Mouse (Mus musculus): ENCODE results near the gene Cat.

The Cat gene

DNA sequence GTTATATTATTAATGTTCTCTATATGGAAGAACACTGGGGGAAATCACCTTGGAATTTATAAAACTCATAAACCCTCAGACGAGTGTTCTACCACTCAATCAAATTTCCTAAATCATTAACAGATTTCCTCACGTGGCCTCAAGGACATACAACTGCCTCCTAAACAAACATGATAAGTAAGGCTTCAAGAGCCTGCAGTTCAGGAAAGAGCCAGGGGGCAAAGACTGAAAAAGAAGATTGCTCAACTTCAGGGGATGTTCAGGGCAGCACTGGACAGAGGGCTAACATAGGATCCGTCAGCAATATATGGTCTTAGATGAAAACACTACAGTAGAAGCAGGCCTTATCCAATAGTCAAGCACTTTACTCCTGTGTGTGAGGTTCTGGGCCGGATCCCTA is 7.5 kb downstream of the Cat start:
- DNase-seq (ENCODE audit: low spot score), result no peak

DNA sequence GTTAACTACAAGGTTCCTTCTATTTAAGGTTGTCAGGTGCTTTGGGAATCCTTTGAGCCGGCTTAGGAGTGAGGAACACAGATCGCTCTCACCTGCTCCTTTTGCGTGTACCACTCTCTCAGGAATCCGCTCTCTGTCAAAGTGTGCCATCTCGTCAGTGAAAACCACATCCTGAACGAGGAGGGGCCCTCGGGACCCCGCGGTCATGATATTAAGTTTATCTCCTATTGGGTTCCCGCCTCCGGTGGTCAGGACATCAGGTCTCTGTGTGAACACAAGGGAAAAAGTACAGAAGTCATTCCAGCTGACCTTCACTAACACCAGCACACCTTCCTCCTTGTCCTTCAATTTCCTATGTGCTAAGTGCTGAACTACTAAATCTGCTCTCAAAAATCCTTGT is 8.3 kb downstream of the Cat start:
- DNase-seq (ENCODE audit: low spot score), result no peak

DNA sequence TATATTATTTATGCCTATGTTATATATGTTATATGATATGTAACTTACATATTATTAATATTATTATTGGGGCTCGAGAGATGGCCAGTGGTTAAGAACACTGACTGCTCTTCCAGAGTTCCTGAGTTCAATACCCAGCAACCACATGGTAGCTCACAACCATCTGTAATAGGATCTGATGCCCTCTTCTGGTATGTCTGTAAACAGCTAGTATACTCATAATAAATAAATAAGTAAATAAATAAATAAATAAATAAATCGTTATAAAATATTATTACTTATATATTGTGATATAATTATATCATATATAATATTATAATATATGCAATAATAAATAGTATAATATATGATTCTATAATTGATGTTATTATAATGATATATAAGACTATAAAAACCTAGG is 8.8 kb downstream of the Cat start:
- DNase-seq (ENCODE audit: low spot score), result no peak

DNA sequence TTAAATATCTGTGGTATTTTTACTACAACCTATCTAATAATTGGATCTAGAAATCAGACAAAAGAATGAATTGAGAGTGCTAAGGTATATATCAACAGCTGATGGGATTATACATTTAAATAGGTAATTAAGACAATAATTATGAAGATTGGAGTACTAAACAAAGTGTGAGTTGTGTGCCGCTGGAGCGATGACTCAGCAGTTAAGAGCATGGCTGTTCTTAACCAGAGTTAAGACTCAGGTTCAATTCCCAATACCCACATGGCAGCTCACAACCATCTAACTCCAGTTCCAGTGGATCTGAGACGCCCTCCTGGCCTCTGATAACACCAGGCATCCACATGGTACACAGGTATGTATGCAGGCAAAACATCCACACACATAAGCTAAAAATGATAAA is 11.6 kb downstream of the Cat start:
- DNase-seq (ENCODE audit: low spot score), result no peak

DNA sequence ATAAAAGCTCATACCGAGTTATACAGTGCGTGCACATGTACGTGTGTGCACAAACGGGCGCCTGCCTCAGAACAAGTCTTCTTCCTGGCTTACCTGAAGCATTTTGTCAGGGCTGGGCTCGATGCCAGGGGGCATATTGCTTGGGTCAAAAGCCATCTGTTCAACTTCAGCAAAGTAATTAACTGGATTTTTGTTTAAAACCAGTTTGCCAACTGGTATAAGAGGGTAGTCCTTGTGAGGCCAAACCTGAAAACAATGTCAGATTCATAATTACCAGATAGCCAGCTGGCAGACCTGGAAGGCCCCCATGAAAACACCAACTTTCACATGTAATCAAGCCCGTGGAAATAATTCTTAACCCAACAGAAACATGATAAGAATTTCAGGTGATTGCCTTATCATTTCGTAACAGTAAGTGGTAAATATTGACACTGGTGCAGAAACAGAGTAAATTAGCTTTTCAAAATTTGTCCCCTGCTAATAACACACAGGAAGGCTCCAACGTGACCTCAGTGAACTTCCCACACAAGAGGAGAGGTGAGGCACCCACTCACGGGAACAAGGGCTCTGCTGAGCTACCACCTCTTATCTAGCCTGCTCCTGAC is 17.9 kb downstream of the Cat start:
- DNase-seq (ENCODE audit: low spot score), result no peak

DNA sequence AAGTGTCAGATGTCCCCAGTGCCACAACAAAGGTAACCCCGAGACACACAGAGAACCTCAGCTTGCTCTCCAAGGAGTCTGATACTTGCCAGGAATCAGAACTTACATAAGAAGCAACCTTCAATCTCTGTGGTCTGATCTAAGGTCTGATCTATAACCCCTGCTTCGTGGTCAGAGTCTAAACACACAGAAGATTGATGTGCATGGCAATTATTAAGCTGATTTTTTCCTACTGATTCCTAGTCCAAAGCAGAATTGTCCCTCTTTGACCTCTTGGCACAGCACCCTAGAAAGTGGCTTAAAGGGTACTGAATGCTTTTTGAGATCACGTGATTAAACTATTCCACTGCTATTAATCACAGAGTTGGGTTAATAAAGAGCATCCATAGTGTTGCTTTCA is 18.7 kb downstream of the Cat start:
- no peak for DNase-seq (ENCODE audit: low spot score)

DNA sequence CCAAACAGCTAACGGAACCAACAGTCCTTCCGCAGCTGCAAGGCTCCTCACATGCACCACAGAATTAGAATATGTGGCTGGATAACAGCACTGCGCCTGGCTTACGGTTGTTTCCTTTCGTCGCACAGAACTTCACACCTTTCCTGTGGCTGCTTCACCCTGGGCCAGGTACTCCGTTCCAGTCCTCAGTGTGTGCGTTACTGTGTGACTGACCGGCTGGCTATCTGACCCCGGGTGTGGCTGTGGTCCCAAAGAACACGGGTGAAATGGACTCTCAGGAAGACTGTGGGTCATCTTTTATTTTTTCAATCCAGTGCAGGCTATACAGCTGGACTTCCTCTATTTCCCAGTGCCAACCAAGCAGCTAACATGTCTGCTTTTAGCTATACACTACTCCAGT is 19.5 kb downstream of the Cat start:
- no peak for DNase-seq (ENCODE audit: low spot score)

DNA sequence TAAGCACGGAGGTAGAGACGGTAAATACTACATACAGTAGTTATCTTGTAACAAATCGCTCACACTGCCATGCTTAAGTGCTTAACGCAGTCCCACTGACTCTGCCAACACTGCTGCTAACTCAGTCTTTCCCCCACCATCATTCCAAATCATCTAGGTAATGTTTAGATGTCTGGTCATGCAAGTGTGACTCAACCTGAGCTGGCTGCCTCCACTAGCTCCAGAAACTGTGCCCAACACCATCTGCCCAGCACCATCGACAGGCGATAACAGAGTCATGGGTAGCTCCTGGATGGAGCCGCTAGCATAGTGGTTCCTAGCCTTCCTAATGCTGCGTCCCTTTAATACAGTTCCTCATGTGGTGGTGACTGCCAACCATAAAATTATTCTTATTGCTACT is 20.4 kb downstream of the Cat start:
- DNase-seq (ENCODE audit: low spot score), result no peak

DNA sequence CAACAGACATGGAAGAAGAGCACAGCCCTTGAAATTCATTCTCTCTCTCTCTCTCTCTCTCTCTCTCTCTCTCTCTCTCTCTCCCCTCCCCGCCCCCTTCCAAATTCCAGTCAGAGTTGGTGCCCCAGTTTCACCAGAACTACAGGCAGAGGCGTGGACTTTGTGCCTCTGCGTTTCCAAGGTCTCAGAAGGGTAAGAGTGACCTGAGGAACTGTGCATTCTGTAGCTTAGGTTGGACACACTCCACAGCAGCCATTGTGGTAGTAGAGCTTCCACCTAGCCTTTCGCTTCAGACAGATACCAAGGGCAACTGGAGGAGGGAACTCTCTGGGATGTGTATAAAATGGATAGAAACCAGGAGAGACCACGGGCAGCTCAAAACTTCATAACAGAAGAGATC is 22.2 kb downstream of the Cat start:
- DNase-seq (ENCODE audit: low spot score), result no peak

DNA sequence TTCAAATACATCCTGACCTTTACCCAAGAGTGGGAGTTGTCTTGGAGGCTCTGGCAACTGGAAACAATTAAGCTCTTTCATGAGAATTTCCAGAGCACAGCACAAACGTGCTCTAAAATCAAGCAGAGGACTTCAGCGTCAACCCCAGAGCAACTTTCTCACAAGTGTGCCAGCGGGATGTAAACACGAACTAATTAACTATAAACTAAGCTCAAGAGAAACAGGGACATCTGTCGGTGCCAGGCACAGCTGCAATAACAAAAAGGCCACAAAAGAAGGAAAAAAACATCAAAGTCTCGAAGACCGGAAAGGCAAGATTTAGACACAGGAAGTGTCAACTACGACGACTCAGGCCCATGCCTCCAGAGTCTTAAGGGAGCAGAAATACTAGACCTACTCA is 23.2 kb downstream of the Cat start:
- DNase-seq (ENCODE audit: low spot score), result no peak

DNA sequence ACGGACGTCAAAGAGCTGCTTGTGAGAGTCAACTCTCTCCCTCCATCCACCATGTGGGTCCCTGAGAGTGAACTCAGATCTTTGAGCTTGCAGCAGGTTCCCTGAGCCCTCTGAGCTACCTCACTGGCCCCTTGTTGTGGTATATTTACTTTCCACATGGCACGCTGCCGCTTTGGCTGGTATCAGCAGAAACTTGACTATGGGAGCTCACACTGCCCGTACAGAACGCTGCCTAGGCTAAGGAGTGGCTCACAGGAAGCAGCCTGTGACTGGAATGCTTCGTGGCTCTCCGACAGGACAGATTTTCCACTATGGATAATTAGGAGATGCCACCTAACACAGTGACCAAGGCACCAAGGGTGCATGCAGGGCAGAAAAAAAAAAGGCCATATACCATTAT is 23.8 kb downstream of the Cat start:
- no peak for DNase-seq (ENCODE audit: low spot score)

DNA sequence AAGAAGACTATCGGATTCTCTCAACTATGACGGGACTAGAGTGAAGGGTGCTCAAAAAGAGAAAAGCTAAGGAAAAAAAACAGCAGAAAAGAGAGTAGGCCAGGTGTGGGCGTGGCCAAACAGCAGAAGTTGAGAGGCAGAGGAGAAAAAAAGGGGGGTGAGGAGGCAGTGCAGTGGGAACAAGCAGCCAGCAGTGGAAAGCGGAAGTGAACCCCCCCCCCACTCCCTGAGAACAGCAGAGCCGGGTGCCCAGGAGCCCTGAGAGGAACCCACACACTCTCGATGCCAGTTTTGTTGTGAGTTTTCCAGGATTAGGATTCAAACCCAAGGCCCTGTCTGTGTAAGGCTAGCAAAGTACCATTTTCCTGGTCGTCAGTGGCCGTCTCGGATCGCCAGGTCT is 25.9 kb downstream of the Cat start:
- DNase-seq (ENCODE audit: low spot score), result no peak

DNA sequence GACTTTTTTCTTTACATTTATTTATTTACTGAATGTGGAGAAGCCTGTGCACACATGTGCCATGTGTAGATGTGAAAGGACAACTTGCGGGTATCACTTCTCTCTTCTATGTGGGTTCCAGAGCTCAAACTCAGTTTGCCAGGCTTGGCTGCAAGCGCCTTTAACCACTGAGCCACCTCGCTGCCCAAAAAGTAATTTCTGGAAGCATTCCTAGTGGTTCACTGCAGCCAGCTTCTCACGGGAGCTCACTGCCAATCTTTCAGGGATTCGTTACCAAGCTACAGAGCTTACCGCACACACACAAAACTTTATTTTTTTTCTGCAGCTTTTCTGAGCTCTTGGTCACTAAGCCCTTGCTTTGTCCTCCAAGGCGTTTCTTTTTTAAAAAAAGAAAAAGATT is 27.3 kb downstream of the Cat start:
- DNase-seq (ENCODE audit: low spot score), result no peak

DNA sequence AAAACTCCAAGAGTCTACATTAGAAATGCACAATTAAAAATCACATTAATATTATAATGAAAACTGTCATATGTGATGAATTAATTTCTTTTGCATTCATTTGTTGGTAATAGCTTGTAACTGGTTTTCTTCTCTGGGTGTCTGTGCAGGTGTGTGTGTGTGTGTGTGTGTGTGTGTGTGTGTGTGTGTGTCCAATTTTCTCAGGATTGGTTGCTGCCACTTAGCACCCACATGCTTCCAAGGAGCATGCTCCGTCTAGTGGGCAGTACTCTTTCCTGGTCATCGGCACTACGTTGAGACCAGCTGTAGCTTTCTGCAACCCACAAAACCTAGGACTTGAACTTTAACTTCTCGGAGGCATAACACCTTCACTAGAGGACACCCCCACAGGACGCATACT is 27.9 kb downstream of the Cat start:
- DNase-seq (ENCODE audit: low spot score), result no peak

DNA sequence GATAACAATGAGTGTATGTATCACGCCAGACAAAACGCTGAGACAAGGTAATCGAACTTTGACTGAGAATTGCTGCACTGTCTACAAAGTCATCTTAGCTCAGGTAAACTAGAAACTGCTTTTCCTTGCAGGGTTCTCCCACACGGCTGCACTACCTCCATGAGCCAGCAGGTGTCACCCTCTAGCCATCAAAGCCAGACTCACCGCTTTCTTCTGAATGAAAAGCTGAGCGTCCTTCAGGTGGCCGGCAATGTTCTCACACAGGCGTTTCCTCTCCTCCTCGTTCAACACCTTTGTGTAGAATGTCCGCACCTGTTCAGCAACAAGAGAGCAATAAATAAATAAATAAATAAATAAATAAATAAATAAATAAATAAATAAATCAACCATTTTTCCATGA is 28.3 kb downstream of the Cat start:
- peak; percentile 69 for DNase-seq (ENCODE audit: low spot score)

DNA sequence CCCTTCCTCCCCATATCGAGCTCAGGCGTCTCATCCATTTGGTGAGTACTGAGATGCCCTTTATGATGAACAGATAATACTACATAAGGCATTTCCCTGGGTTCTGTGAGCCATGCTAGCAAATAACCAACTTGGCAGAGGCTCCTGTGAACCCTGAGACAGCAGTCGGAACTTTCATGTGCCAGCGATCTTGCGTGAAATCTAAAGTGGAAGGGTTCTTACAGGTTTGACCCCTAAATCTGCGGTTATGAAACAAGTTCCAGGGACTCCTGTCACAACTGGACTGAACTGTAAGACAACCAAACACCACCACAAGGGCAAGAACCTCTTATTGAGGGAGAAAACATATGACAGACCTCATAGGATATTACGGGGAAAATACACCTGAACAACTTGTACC is 29.2 kb downstream of the Cat start:
- no peak for DNase-seq (ENCODE audit: low spot score)

DNA sequence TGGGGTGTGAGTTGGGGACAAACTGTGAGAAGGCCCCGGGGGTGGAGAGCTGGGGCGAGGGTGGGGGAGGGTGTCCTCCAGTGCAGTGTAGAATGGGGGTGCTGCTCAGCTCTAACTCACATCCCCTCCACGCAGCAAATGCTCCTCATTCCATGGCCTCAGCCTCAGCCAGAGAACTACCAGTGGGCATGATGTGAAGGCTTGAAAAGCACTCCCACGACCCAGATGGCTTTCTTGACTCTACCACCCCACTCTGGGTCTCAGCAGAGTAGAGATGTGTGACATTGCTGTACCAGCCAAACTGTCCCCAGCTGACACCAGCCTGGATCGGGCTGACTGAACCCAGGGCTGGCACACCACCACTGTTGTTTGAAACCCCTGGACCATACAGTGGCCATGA is 32.4 kb downstream of the Cat start:
- no peak for DNase-seq (ENCODE audit: low spot score)

DNA sequence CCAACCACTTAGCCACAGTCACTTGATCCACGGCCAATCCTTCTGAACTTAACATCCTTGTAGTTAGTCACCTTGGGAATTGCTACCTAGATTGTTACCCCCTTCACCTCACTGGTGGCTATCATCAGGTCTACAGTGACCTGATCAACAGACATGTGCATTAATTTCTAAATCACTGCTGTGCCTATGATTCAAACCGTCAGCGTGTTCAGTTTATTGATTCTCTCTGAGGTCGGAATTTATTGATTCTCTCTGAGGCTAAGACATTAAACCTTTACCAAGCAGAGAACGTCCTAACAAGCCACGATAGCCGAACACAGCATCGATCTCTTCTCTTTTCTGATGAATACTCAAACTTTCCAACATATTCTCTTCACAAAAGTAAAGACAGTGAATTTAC is 34.7 kb downstream of the Cat start:
- DNase-seq (ENCODE audit: low spot score), result no peak

DNA sequence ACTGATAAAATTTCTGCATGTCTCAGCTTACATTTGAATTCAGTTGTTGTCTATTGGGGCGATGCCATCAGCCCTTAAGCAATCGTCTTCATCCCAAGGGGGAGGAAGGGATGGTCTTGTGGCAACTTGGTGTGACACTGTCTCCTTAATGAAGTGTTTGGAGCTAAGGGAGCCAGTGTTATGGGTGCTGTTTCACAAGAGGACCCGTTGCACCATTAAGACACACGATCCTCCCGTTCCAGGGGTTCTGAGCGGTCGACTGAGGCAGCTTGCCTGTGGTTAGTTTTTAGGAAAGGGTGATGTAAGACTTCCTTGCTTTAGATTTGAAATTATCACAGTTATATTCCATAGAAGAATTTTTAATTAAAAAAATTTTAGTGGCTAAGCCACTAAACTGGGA is 35.1 kb downstream of the Cat start:
- DNase-seq (ENCODE audit: low spot score), result no peak

DNA sequence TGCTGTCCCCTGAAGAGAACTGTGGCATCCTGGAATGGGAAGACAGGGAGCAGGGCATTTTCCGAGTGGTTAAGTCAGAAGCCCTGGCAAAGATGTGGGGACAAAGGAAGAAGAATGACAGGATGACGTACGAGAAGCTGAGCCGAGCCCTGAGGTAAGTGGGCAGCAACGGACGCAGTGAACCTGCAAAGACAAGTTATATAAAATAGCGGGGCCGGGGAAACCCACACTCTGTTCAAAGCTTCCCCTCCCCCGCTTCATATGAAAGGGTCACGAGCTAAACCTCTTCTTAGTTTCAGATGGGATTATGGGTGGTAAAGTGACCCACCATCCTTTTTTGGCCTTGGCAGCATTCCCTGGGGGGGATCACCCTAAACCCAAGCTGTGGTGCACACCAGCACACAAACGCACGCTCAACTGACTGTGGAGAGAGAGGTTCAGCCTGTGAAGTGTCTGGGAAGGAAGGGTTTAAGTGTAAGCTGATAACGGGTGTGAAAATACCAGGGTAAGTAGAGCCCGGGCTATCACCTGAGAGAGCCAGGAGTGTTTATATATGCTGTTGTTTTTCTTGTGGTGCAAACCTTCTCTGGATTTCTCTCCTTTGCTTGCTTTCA is 35.9 kb downstream of the Cat start:
- no peak for DNase-seq (ENCODE audit: low spot score)

DNA sequence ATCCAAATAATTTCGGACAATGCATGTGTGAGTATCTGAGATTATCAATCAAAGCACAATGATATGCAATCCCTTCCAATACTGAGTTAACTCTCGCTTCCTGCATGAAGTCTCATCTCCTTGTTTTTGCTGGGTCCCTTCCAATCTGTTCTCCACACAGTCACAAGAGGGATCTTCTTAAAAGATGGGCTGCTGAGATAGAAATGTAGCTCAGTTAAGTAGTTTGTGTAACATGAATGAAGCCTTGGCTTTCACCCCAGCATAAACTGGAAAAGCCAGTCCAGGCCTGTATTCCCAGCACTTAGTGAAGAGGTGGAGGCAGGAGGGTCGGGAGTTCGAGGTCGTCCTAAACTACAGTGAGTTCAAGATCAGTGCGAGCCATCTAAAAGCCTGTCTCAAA is 38.6 kb downstream of the Cat start:
- DNase-seq (ENCODE audit: low spot score), result no peak

DNA sequence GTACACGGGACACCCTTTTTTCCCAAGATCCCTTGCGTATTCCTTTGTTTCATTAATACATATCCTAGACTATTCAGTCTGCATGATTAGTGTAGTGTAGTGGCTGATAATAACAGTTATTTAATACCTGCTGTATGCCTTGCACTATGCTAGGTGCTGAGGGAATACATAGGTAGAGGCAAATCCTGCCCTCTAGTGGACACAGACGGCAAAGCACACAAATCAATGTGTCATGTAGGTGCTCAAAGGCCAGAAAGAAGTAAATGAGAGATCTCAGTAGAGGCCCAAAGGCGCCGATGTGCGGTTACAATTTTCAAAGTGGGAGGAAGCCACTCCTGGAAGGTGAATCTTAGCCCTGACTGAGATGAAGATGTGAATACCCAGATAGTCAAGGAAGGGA is 39.2 kb downstream of the Cat start:
- DNase-seq (ENCODE audit: low spot score), result no peak

DNA sequence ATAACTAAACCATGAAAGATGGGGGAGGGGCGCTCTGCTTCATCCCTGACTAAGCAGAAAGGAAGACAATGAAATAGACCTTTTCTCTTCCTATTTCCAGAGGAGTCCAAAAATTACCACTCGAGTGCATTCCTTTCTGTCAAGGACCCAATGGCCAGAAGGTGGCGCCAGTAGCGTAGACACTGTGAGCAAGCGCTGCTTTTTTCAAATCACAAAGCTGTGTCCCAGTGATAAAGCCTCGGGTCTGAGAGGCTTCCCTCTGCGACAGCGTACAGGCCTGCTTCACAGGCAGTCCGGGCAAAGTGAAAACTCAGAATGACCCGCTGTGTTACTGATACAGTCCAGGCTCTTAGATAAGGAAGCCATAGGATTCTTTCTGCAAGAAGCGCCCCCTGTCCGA is 45.2 kb downstream of the Cat start:
- DNase-seq (ENCODE audit: low spot score), result peak; percentile 48

DNA sequence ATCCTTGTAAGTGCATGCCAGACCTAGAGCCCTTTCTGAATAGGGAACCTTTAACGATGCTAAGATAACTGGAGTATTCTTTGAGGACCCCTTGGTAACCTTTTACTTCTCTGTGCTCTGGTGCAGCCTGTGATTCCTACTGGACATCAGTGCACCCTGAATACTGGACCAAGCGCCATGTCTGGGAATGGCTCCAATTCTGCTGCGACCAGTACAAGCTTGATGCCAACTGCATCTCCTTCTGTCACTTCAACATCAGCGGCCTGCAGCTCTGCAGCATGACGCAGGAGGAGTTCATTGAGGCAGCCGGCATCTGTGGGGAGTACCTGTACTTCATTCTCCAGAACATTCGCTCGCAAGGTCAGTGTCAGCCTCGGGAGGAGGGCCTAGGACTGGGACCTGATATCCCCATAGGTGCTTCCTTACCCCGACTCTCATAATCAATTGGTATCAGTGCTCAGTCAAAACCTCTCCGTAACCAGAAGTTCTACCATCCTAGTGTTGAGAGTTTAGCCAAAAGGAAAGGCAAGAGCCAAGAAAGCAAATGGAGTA is 45.8 kb downstream of the Cat start:
- DNase-seq (ENCODE audit: low spot score), result no peak
